Mouse (Mus musculus) kidney, adult 2 months (tissue): ENCODE measurements at regions not wholly inside any gene's neighbourhood (a gene's known extent, or its start where the extent isn't known, plus 50 kb on each side); places are given as distances from the start of the nearest gene placed in this dataset.

Experiments
- CTCF ChIP-seq: fragments of 200-500 bp; conservative IDR thresholded peaks from 2 replicates; pipeline ENCODE4 v1.5.1; 2011; ENCODE audit warnings: low read depth, mild to moderate bottlenecking, control low read depth, low read length, moderate library complexity, mixed read lengths; ENCODE audit not compliant: insufficient read depth, insufficient read length
- POLR2A ChIP-seq: fragments of 200-500 bp; IDR thresholded peaks from one replicate; pipeline ENCODE4 v1.6.1; 2011; ENCODE audit warnings: low read depth, low read length, control low read depth

- TF ChIP-seq CTCF = no peak
- TF ChIP-seq POLR2A = no peak
These were observed 656.1 kb upstream of the Adamts9 start for GRCm38 (mm10) chr6:93599371-93599770.
